Mouse (Mus musculus) kidney, embryonic 16.5 days (tissue): ENCODE results near the gene Tgfbr3. TPM values are rescaled to one million over a fixed set of nuclear protein-coding genes. Genes with fewer than 3 reads are reported as not detected.

ENCODE experiments used
- ATAC-seq: fragments of 200-750 bp; cut with Nextera tagmentation; 2 replicates; pipeline ENCODE4 v1.8.0; 2017; ENCODE audit warnings: moderate TSS enrichment; ENCODE audit not compliant: low FRiP score, low TSS enrichment
- H3K27ac ChIP-seq: fragments of 300-500 bp; sonication (generic); 2 replicates; pipeline ENCODE4 v1.5.1; 2014; ENCODE audit warnings: low read length
- H3K27me3 ChIP-seq: fragments of 300-500 bp; sonication (generic); 2 replicates; pipeline ENCODE4 v1.6.1; 2014; ENCODE audit warnings: low read length, control low read depth, mixed read lengths; ENCODE audit not compliant: insufficient read depth
- H3K36me3 ChIP-seq: fragments of 300-500 bp; sonication (generic); 2 replicates; pipeline ENCODE4 v1.6.1; 2014; ENCODE audit warnings: low read length, control low read depth, mixed read lengths; ENCODE audit not compliant: insufficient read depth
- H3K4me1 ChIP-seq: fragments of 300-500 bp; sonication (generic); 2 replicates; pipeline ENCODE4 v1.6.1; 2014; ENCODE audit warnings: low read length, control low read depth, mixed read lengths; ENCODE audit not compliant: insufficient read depth
- H3K4me2 ChIP-seq: fragments of 300-500 bp; sonication (generic); replicated peaks from 2 replicates; pipeline ENCODE4 v1.6.1; 2014; ENCODE audit warnings: low read depth, low read length
- H3K4me3 ChIP-seq: fragments of 300-500 bp; sonication (generic); 2 replicates; pipeline ENCODE4 v1.5.1; 2014; ENCODE audit warnings: mild to moderate bottlenecking, low read length
- H3K9ac ChIP-seq: fragments of 300-500 bp; sonication (generic); replicated peaks from 2 replicates; pipeline ENCODE4 v1.6.1; 2014; ENCODE audit warnings: low read length
- H3K9me3 ChIP-seq: fragments of 300-500 bp; sonication (generic); 2 replicates; pipeline ENCODE4 v1.6.1; 2016; ENCODE audit warnings: low read length, control low read depth
- WGBS: fragments of 180-500 bp; shearing (Covaris S2); extraction: QIAGEN DNeasy Blood & Tissue Kit; methylation state at CpG from one replicate; pipeline ENCODE4 v1.1.7; 2014; 5-methylcytosine and 5-hydroxymethylcytosine counted together
- polyA plus RNA-seq: library from polyadenylated mRNA; unstranded; fragments of >200 nt; fragmentation: Nextera tagmentation; extraction: Ambion mirVana; gene quantifications from 2 replicates; pipeline ENCODE4 v1.2.1, GENCODE M21; 2015

The Tgfbr3 gene
- polyA plus RNA-seq, 1 experiment from 2014 or later = 17.3 TPM

- WGBS = 84% methylated on average over 6 of the region's 6 CpGs
- H3K27ac ChIP-seq = no peak overlapping the region
These were observed 126.6 kb downstream of the Tgfbr3 start for GRCm38 (mm10) chr5:107162812-107163211.

GRCm38 (mm10) chr5:107162319-107162718, 127.1 kb downstream of the Tgfbr3 start:
- ATAC-seq = no peak
- Histone ChIP-seq H3K4me2 (no peak overlapping the region), H3K9me3 (no peaks in the 10 kb centered on the region), H3K27ac (no peak overlapping the region), H3K27me3 (no peaks in the 10 kb centered on the region), H3K4me3 (no peak overlapping the region), H3K4me1 (peaks cover 43% of the 10 kb centered on the region), H3K9ac (no peak overlapping the region), H3K36me3 (no peaks in the 10 kb centered on the region)
- 90% methylated on average over 4 of the region's 4 CpGs for WGBS

More at GRCm38 (mm10) chr5:107162812-107163211, 126.6 kb downstream of the Tgfbr3 start:
- Histone ChIP-seq H3K4me1 (peaks cover 44% of the 10 kb centered on the region), H3K9ac (no peak overlapping the region), H3K27me3 (no peaks in the 10 kb centered on the region), H3K9me3 (no peaks in the 10 kb centered on the region), H3K4me2 (no peak overlapping the region), H3K36me3 (no peaks in the 10 kb centered on the region), H3K4me3 (no peak overlapping the region)
- ATAC-seq = no peak

GRCm38 (mm10) chr5:107159914-107160890, 129.2 kb downstream of the Tgfbr3 start:
- H3K4me3 ChIP-seq = no peak overlapping the region
- no peaks in the 10 kb centered on the region for H3K9me3 ChIP-seq
- H3K9ac ChIP-seq = no peak overlapping the region
- H3K4me1 ChIP-seq = peaks cover 34% of the 10 kb centered on the region
- H3K27me3 ChIP-seq = no peaks in the 10 kb centered on the region
- peak overlapping the region; percentile 64 for H3K27ac ChIP-seq
- peak; percentile 43 for ATAC-seq
- no peaks in the 10 kb centered on the region for H3K36me3 ChIP-seq
- 59% methylated on average over 8 of the region's 8 CpGs for whole genome bisulfite sequencing
- H3K4me2 ChIP-seq = no peak overlapping the region

GRCm38 (mm10) chr5:107158531-107159178, 130.8 kb downstream of the Tgfbr3 start:
- Histone ChIP-seq H3K4me2 (no peak overlapping the region), H3K36me3 (no peaks in the 10 kb centered on the region), H3K4me3 (no peak overlapping the region), H3K9me3 (no peaks in the 10 kb centered on the region), H3K27ac (0 out of 2 replicates have a peak overlapping the region, but pooled peaks have one; percentile 24), H3K9ac (no peak overlapping the region), H3K4me1 (peaks cover 34% of the 10 kb centered on the region), H3K27me3 (no peaks in the 10 kb centered on the region)
- ATAC-seq = no peak
- WGBS = 88% methylated on average over 7 of the region's 7 CpGs

- peaks cover 34% of the 10 kb centered on the region for H3K4me1 ChIP-seq
- no peaks in the 10 kb centered on the region for H3K9me3 ChIP-seq
- no peak overlapping the region; the same call in 1 of the 2 replicates for H3K9ac ChIP-seq
- no peaks in the 10 kb centered on the region for H3K36me3 ChIP-seq
- no peak overlapping the region for H3K4me2 ChIP-seq
- ATAC-seq = peak; percentile 84
- no peak overlapping the region for H3K4me3 ChIP-seq
- WGBS = 26% methylated on average over 9 of the region's 9 CpGs
- H3K27me3 ChIP-seq = no peaks in the 10 kb centered on the region
- peak overlapping the region; percentile 49 for H3K27ac ChIP-seq
These were observed 132.0 kb downstream of the Tgfbr3 start for GRCm38 (mm10) chr5:107157384-107157783.

- Histone ChIP-seq H3K4me2 (no peak overlapping the region), H3K27me3 (no peaks in the 10 kb centered on the region), H3K4me3 (no peak overlapping the region), H3K27ac (no peak overlapping the region), H3K9ac (no peak overlapping the region), H3K4me1 (peaks cover 41% of the 10 kb centered on the region), H3K36me3 (no peaks in the 10 kb centered on the region), H3K9me3 (no peaks in the 10 kb centered on the region)
- no peak for ATAC-seq
- 92% methylated on average over 3 of the region's 3 CpGs for WGBS
These were observed 133.3 kb downstream of the Tgfbr3 start for GRCm38 (mm10) chr5:107156096-107156495.

GRCm38 (mm10) chr5:107152989-107153388, 136.4 kb downstream of the Tgfbr3 start:
- WGBS = 72% methylated on average over 4 of the region's 4 CpGs
- H3K27ac ChIP-seq = no peak overlapping the region

GRCm38 (mm10) chr5:107151320-107151719, 138.1 kb downstream of the Tgfbr3 start:
- peak; percentile 49; the same call in 1 of the 2 replicates for ATAC-seq

More at GRCm38 (mm10) chr5:107152989-107153388, 136.4 kb downstream of the Tgfbr3 start:
- Histone ChIP-seq H3K36me3 (no peaks in the 10 kb centered on the region), H3K4me1 (peaks cover 35% of the 10 kb centered on the region), H3K4me2 (no peak overlapping the region), H3K9ac (no peak overlapping the region), H3K9me3 (no peaks in the 10 kb centered on the region), H3K4me3 (no peak overlapping the region), H3K27me3 (no peaks in the 10 kb centered on the region)
- no peak for ATAC-seq

GRCm38 (mm10) chr5:107150555-107151312, 138.7 kb downstream of the Tgfbr3 start:
- Histone ChIP-seq H3K4me1 (peaks cover 31% of the 10 kb centered on the region), H3K9me3 (no peaks in the 10 kb centered on the region), H3K27me3 (no peaks in the 10 kb centered on the region), H3K9ac (no peak overlapping the region), H3K27ac (0 out of 2 replicates have a peak overlapping the region, but pooled peaks have one; percentile 17), H3K4me3 (no peak overlapping the region), H3K4me2 (no peak overlapping the region), H3K36me3 (no peaks in the 10 kb centered on the region; the same call in 1 of the 2 replicates)
- 47% methylated on average over 9 of the region's 9 CpGs for WGBS
- ATAC-seq = peak; percentile 47; the same call in 1 of the 2 replicates

More at GRCm38 (mm10) chr5:107151320-107151719, 138.1 kb downstream of the Tgfbr3 start:
- H3K4me1 ChIP-seq = peaks cover 31% of the 10 kb centered on the region
- WGBS = 51% methylated on average over 3 of the region's 3 CpGs
- 0 out of 2 replicates have a peak overlapping the region, but pooled peaks have one; percentile 17 for H3K27ac ChIP-seq
- no peaks in the 10 kb centered on the region; the same call in 1 of the 2 replicates for H3K36me3 ChIP-seq
- no peak overlapping the region for H3K4me3 ChIP-seq
- no peak overlapping the region for H3K4me2 ChIP-seq
- no peaks in the 10 kb centered on the region for H3K27me3 ChIP-seq
- no peaks in the 10 kb centered on the region for H3K9me3 ChIP-seq
- no peak overlapping the region for H3K9ac ChIP-seq
